Mouse (Mus musculus): Measurements from ENCODE around the gene St6galnac6.

DNA sequence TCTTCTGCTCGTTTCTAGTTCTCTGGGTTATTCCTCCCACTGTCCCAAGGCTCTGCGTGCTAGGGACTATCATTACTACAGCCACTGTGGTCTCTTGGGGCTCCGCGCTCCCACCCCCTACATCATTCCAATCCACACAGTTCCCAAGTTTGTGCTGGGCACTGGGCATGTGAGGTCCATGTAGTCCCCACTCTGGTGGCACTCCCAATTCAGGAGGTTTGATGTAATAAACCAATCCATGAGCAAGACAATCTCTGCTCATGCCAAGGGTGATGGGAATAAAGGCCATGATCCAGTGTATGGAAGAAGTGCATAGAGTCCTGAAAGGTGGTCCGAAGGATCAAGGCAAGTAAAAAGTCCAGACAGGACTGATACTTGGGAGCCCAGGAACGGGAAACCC lies 25.0 kb upstream of the St6galnac6 start, which contains the start of gene Pip5kl1:
- TF ChIP-seq POLR2A (IDR thresholded peaks at IDR 0.05; ENCODE audit: control insufficient read depth, low read depth, low read length) (no peak), CTCF (IDR thresholded peaks at IDR 0.05; ENCODE audit: control insufficient read depth, insufficient read depth, insufficient replicate concordance, low read depth, low read length) (no peak)

All from testis, adult 2 months (tissue).